Mouse (Mus musculus): Measurements from ENCODE around the gene Lrrc9. TPM values are rescaled to one million over a fixed set of nuclear protein-coding genes. Genes with fewer than 3 reads are reported as not detected.

The Lrrc9 gene
- polyA plus RNA-seq, 1 experiment from 2014 or later, result 5.0 TPM

GRCm38 (mm10) chr12:72461894-72462530 is 20.3 kb downstream of the Lrrc9 start:
- Histone ChIP-seq H3K4me3 (replicated peaks; ENCODE audit: low read depth, low read length) (no peak overlapping the region), H3K4me1 (ENCODE audit: control insufficient read depth, insufficient read depth, low read length) (no peaks in the 10 kb centered on the region), H3K9ac (replicated peaks; ENCODE audit: low read length) (no peak overlapping the region), H3K4me2 (ENCODE audit: low read length) (peak overlapping the region; percentile 17; the same call in 1 of the 2 replicates), H3K27me3 (ENCODE audit: control insufficient read depth, insufficient read depth, low read length) (no peaks in the 10 kb centered on the region), H3K9me3 (ENCODE audit: control insufficient read depth, low read length) (no peaks in the 10 kb centered on the region), H3K27ac (replicated peaks; ENCODE audit: low read depth, low read length) (no peak overlapping the region), H3K36me3 (ENCODE audit: control insufficient read depth, insufficient read depth, low read length) (no peaks in the 10 kb centered on the region)
- 44% methylated on average over 5 of the region's 5 CpGs for WGBS
- ATAC-seq (ENCODE audit: low FRiP score, low TSS enrichment), result peak; percentile 4; the same call in 1 of the 2 replicates
- DNase-seq, result peak; percentile 90

GRCm38 (mm10) chr12:72465826-72466501 is 24.3 kb downstream of the Lrrc9 start:
- Histone ChIP-seq H3K4me3 (replicated peaks; ENCODE audit: low read depth, low read length) (no peak overlapping the region), H3K36me3 (ENCODE audit: control insufficient read depth, insufficient read depth, low read length) (no peaks in the 10 kb centered on the region), H3K27me3 (ENCODE audit: control insufficient read depth, insufficient read depth, low read length) (no peaks in the 10 kb centered on the region), H3K9ac (replicated peaks; ENCODE audit: low read length) (no peak overlapping the region), H3K27ac (replicated peaks; ENCODE audit: low read depth, low read length) (no peak overlapping the region), H3K4me2 (ENCODE audit: low read length) (no peak overlapping the region), H3K9me3 (ENCODE audit: control insufficient read depth, low read length) (no peaks in the 10 kb centered on the region), H3K4me1 (ENCODE audit: control insufficient read depth, insufficient read depth, low read length) (no peaks in the 10 kb centered on the region)
- DNase-seq (no peak), ATAC-seq (ENCODE audit: low FRiP score, low TSS enrichment) (no peak)
- 92% methylated on average over 5 of the region's 5 CpGs for WGBS

GRCm38 (mm10) chr12:72467269-72467668 is 25.6 kb downstream of the Lrrc9 start:
- no peak overlapping the region for H3K27ac ChIP-seq (replicated peaks; ENCODE audit: low read depth, low read length)
- H3K4me2 ChIP-seq (ENCODE audit: low read length), result no peak overlapping the region
- H3K4me1 ChIP-seq (ENCODE audit: control insufficient read depth, insufficient read depth, low read length), result no peaks in the 10 kb centered on the region
- ATAC-seq (ENCODE audit: low FRiP score, low TSS enrichment), result no peak
- no peak for DNase-seq
- H3K36me3 ChIP-seq (ENCODE audit: control insufficient read depth, insufficient read depth, low read length), result no peaks in the 10 kb centered on the region
- 87% methylated on average over 1 of the region's 1 CpGs for WGBS
- H3K9me3 ChIP-seq (ENCODE audit: control insufficient read depth, low read length), result no peaks in the 10 kb centered on the region
- H3K9ac ChIP-seq (replicated peaks; ENCODE audit: low read length), result no peak overlapping the region
- no peak overlapping the region for H3K4me3 ChIP-seq (replicated peaks; ENCODE audit: low read depth, low read length)
- H3K27me3 ChIP-seq (ENCODE audit: control insufficient read depth, insufficient read depth, low read length), result no peaks in the 10 kb centered on the region

GRCm38 (mm10) chr12:72467789-72468188 is 26.1 kb downstream of the Lrrc9 start:
- WGBS, result 87% methylated on average over 4 of the region's 4 CpGs
- Histone ChIP-seq H3K9me3 (ENCODE audit: control insufficient read depth, low read length) (no peaks in the 10 kb centered on the region), H3K4me2 (ENCODE audit: low read length) (no peak overlapping the region), H3K4me3 (replicated peaks; ENCODE audit: low read depth, low read length) (no peak overlapping the region), H3K36me3 (ENCODE audit: control insufficient read depth, insufficient read depth, low read length) (no peaks in the 10 kb centered on the region), H3K9ac (replicated peaks; ENCODE audit: low read length) (no peak overlapping the region), H3K27ac (replicated peaks; ENCODE audit: low read depth, low read length) (no peak overlapping the region), H3K4me1 (ENCODE audit: control insufficient read depth, insufficient read depth, low read length) (no peaks in the 10 kb centered on the region), H3K27me3 (ENCODE audit: control insufficient read depth, insufficient read depth, low read length) (no peaks in the 10 kb centered on the region)
- DNase-seq (no peak), ATAC-seq (ENCODE audit: low FRiP score, low TSS enrichment) (no peak)

GRCm38 (mm10) chr12:72476773-72477450 is 35.2 kb downstream of the Lrrc9 start:
- H3K27me3 ChIP-seq (ENCODE audit: control insufficient read depth, insufficient read depth, low read length), result no peaks in the 10 kb centered on the region
- 81% methylated on average over 2 of the region's 2 CpGs for WGBS
- H3K27ac ChIP-seq (replicated peaks; ENCODE audit: low read depth, low read length), result no peak overlapping the region
- no peak overlapping the region for H3K4me3 ChIP-seq (replicated peaks; ENCODE audit: low read depth, low read length)
- DNase-seq (no peak), ATAC-seq (ENCODE audit: low FRiP score, low TSS enrichment) (no peak)
- H3K4me1 ChIP-seq (ENCODE audit: control insufficient read depth, insufficient read depth, low read length), result no peaks in the 10 kb centered on the region
- no peaks in the 10 kb centered on the region for H3K9me3 ChIP-seq (ENCODE audit: control insufficient read depth, low read length)
- H3K9ac ChIP-seq (replicated peaks; ENCODE audit: low read length), result no peak overlapping the region
- H3K36me3 ChIP-seq (ENCODE audit: control insufficient read depth, insufficient read depth, low read length), result no peaks in the 10 kb centered on the region
- H3K4me2 ChIP-seq (ENCODE audit: low read length), result no peak overlapping the region

- Histone ChIP-seq H3K36me3 (ENCODE audit: control insufficient read depth, insufficient read depth, low read length) (no peaks in the 10 kb centered on the region), H3K4me3 (replicated peaks; ENCODE audit: low read depth, low read length) (no peak overlapping the region), H3K9ac (replicated peaks; ENCODE audit: low read length) (no peak overlapping the region), H3K4me1 (ENCODE audit: control insufficient read depth, insufficient read depth, low read length) (no peaks in the 10 kb centered on the region), H3K9me3 (ENCODE audit: control insufficient read depth, low read length) (no peaks in the 10 kb centered on the region), H3K27ac (replicated peaks; ENCODE audit: low read depth, low read length) (no peak overlapping the region), H3K4me2 (ENCODE audit: low read length) (no peak overlapping the region), H3K27me3 (ENCODE audit: control insufficient read depth, insufficient read depth, low read length) (no peaks in the 10 kb centered on the region)
- DNase-seq (no peak), ATAC-seq (ENCODE audit: low FRiP score, low TSS enrichment) (no peak)
Measured at GRCm38 (mm10) chr12:72482226-72482625, 40.6 kb downstream of the Lrrc9 start.

GRCm38 (mm10) chr12:72484872-72485271 is 43.2 kb downstream of the Lrrc9 start:
- no peaks in the 10 kb centered on the region for H3K9me3 ChIP-seq (ENCODE audit: control insufficient read depth, low read length)
- H3K4me3 ChIP-seq (replicated peaks; ENCODE audit: low read depth, low read length), result no peak overlapping the region
- H3K9ac ChIP-seq (replicated peaks; ENCODE audit: low read length), result no peak overlapping the region
- DNase-seq (no peak), ATAC-seq (ENCODE audit: low FRiP score, low TSS enrichment) (no peak)
- H3K36me3 ChIP-seq (ENCODE audit: control insufficient read depth, insufficient read depth, low read length), result no peaks in the 10 kb centered on the region
- no peak overlapping the region for H3K4me2 ChIP-seq (ENCODE audit: low read length)
- H3K27ac ChIP-seq (replicated peaks; ENCODE audit: low read depth, low read length), result no peak overlapping the region
- H3K4me1 ChIP-seq (ENCODE audit: control insufficient read depth, insufficient read depth, low read length), result no peaks in the 10 kb centered on the region
- H3K27me3 ChIP-seq (ENCODE audit: control insufficient read depth, insufficient read depth, low read length), result no peaks in the 10 kb centered on the region

- Histone ChIP-seq H3K36me3 (ENCODE audit: control insufficient read depth, insufficient read depth, low read length) (no peaks in the 10 kb centered on the region), H3K4me2 (ENCODE audit: low read length) (no peak overlapping the region), H3K4me1 (ENCODE audit: control insufficient read depth, insufficient read depth, low read length) (no peaks in the 10 kb centered on the region), H3K27me3 (ENCODE audit: control insufficient read depth, insufficient read depth, low read length) (no peaks in the 10 kb centered on the region), H3K9me3 (ENCODE audit: control insufficient read depth, low read length) (no peaks in the 10 kb centered on the region), H3K27ac (replicated peaks; ENCODE audit: low read depth, low read length) (no peak overlapping the region), H3K9ac (replicated peaks; ENCODE audit: low read length) (no peak overlapping the region), H3K4me3 (replicated peaks; ENCODE audit: low read depth, low read length) (no peak overlapping the region)
- ATAC-seq (ENCODE audit: low FRiP score, low TSS enrichment), result no peak
- no peak for DNase-seq
- 92% methylated on average over 3 of the region's 3 CpGs for WGBS
Measured at GRCm38 (mm10) chr12:72487498-72487897, 45.8 kb downstream of the Lrrc9 start.

- no peak overlapping the region for H3K27ac ChIP-seq (replicated peaks; ENCODE audit: low read depth, low read length)
- H3K4me2 ChIP-seq (ENCODE audit: low read length), result no peak overlapping the region
- 96% methylated on average over 3 of the region's 3 CpGs for WGBS
- H3K9me3 ChIP-seq (ENCODE audit: control insufficient read depth, low read length), result no peaks in the 10 kb centered on the region
- ATAC-seq (ENCODE audit: low FRiP score, low TSS enrichment), result no peak
- no peaks in the 10 kb centered on the region for H3K4me1 ChIP-seq (ENCODE audit: control insufficient read depth, insufficient read depth, low read length)
- H3K4me3 ChIP-seq (replicated peaks; ENCODE audit: low read depth, low read length), result no peak overlapping the region
- H3K27me3 ChIP-seq (ENCODE audit: control insufficient read depth, insufficient read depth, low read length), result no peaks in the 10 kb centered on the region
- no peak overlapping the region for H3K9ac ChIP-seq (replicated peaks; ENCODE audit: low read length)
- H3K36me3 ChIP-seq (ENCODE audit: control insufficient read depth, insufficient read depth, low read length), result no peaks in the 10 kb centered on the region
- DNase-seq, result no peak
Measured at GRCm38 (mm10) chr12:72489995-72490394, 48.3 kb downstream of the Lrrc9 start.
